Mouse (Mus musculus): ENCODE results near the gene G6pdx. TPM values are rescaled to one million over a fixed set of nuclear protein-coding genes. Genes with fewer than 3 reads are reported as not detected.
A peak's percentile ranks its signal among the peaks of the same experiment; 100 is the strongest.

G6pdx gene
- polyA plus RNA-seq, 1 experiment from 2014 or later: 54.0 TPM

DNA sequence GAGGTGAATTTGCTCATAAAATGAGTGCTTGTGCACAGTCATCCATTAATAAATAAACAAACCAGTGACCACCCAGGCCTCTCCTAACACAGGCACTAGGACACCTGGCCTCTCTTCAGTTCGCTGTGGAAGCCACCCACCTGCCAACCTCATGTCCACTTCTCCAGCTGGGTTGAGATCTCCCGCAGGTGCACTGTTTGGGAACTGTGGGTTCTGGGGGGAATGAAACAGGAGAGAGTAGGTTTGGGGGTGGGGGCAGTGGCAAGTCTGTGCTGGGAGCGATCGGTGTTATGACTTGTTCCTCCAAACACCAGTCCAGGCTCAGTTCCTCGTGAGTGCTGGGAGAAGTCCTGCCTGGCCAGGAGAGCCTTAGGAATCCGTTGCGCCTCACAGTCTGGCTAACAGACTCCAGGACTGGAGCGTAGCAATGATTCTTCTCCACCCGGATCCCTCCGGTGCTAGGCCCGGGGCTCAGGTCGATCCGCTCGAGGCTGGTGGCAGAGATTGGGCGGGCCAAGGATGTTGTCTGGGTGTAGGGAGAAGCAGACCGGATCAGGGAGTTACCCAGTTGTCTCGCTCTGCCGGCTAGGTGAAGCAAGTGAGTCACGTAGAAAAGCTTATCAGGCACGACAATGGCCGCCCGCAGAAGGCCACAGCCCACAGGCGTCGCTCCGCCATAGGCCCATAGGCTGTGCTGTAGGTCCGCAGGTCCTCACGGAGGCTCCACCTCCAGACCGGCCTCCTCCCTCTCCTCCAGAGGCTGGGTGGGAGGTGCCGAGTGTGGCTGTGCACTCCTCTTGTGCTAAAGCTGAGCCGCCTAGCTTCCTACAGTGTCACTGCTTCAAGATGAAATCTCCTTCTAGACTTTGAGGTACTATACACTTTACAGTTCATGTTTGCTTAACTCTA is 36.2 kb downstream of the G6pdx start, which contains the start of the genes Fam3a and Ikbkg:
Fam3a (minus strand) TSS at position 738 of the 909 bp plus-strand sequence.
Ikbkg (plus strand) TSS at position 756 of the 909 bp plus-strand sequence.
- peaks cover 16% of the 10 kb centered on the region; the same call in 1 of the 2 replicates for H3K4me1 ChIP-seq (replicated peaks)
- no peaks in the 10 kb centered on the region for H3K9me3 ChIP-seq
- H3K9ac ChIP-seq: peak within 1 kb of the TSS; percentile 79
- peak within 1 kb of the TSS; percentile 88 for H3K27ac ChIP-seq (replicated peaks)
- H3K4me2 ChIP-seq: peak within 1 kb of the TSS; percentile 64
- H3K27me3 ChIP-seq: no peaks in the 10 kb centered on the region
- 22% methylated on average over 30 of the region's 30 CpGs for WGBS
- peak; percentile 100 for ATAC-seq (ENCODE audit: low read depth)
- peak within 1 kb of the TSS; percentile 51 for H3K4me3 ChIP-seq
- no peaks in the 10 kb centered on the region for H3K36me3 ChIP-seq

DNA sequence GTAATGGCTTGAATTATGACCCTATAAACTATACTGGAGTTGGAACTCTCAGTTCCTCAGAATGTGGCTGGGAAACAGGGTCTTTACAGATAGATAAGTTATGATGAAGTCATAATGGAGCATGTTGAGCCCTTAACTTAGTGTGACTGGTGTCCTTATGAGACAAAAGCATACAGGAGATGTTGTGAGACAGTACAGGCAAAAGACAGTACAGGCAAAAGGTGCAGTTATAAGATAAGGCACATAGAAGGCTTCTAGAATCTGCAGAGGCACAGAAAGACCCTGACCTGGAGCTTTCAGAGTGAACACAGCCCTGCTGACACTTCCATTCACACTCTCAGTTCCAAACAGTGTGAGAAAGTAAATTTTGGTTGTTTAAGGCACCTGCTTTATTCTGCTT is 40.8 kb downstream of the G6pdx start:
- H3K4me2 ChIP-seq: no peak overlapping the region
- H3K9ac ChIP-seq: no peak overlapping the region
- no peaks in the 10 kb centered on the region for H3K9me3 ChIP-seq
- no peak overlapping the region for H3K27ac ChIP-seq (replicated peaks)
- H3K4me3 ChIP-seq: no peak overlapping the region
- H3K36me3 ChIP-seq: 0 out of 2 replicates have a peak, but pooled peaks cover 17% of the 10 kb centered on the region
- ATAC-seq (ENCODE audit: low read depth): no peak
- no peaks in the 10 kb centered on the region for H3K27me3 ChIP-seq
- peaks cover 12% of the 10 kb centered on the region; the same call in 1 of the 2 replicates for H3K4me1 ChIP-seq (replicated peaks)

GRCm38 (mm10) chrX:74384451-74384850 is 44.5 kb downstream of the G6pdx start:
- Histone ChIP-seq H3K27ac (replicated peaks) (no peak overlapping the region), H3K27me3 (no peaks in the 10 kb centered on the region), H3K4me2 (no peak overlapping the region), H3K4me1 (replicated peaks) (no peaks in the 10 kb centered on the region), H3K9me3 (no peaks in the 10 kb centered on the region), H3K4me3 (no peak overlapping the region), H3K36me3 (0 out of 2 replicates have a peak, but pooled peaks cover 17% of the 10 kb centered on the region), H3K9ac (no peak overlapping the region)
- 90% methylated on average over 2 of the region's 2 CpGs for WGBS
- ATAC-seq (ENCODE audit: low read depth): no peak

DNA sequence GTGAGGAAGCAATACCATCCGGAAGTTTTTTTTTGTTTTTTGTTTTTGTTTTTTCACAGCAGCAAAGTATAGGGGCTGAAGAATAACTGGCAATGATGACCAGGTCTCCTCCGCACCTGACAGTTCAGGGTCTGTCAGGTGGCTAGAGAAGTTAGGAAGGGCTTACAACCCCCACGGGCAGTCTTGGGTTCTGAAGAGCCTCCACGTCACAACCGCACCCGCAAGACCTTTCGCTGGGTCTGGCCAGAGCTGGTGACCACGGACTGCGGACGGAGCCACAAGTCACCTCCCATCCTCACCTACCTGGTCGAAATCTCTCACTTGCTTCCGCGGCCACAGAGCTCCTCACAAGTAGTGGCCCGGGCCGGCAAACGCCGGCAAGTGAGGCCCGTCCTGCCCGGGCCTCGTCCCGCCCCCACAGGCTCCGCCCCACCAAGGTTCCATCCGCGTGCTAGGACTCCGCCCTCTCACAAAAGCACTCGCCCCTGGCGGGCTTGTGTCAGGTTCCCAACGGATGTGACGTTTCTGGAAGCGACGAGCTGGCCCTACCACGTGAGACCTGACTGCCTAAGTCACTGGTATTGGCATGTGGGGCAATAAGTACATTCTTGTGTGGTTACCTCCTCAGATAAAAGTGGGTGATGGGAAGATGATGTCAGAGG is 56.0 kb downstream of the G6pdx start, which contains the start of the genes Ubl4a and Slc10a3:
Ubl4a (minus strand) TSS at position 331 of the 662 bp plus-strand sequence.
Slc10a3 (minus strand) TSS at position 462 of the 662 bp plus-strand sequence.
- H3K4me2 ChIP-seq: peak within 1 kb of the TSS; percentile 62
- 0 out of 2 replicates have a peak, but pooled peaks cover 6% of the 10 kb centered on the region for H3K36me3 ChIP-seq
- no peaks in the 10 kb centered on the region for H3K27me3 ChIP-seq
- H3K4me1 ChIP-seq (replicated peaks): peaks cover 7% of the 10 kb centered on the region; the same call in 1 of the 2 replicates
- ATAC-seq (ENCODE audit: low read depth): peak; percentile 88
- no peak within 1 kb of the TSS for H3K27ac ChIP-seq (replicated peaks)
- H3K9me3 ChIP-seq: no peaks in the 10 kb centered on the region
- H3K4me3 ChIP-seq: peak within 1 kb of the TSS; percentile 45
- H3K9ac ChIP-seq: peak within 1 kb of the TSS; percentile 67
- 24% methylated on average over 32 of the region's 32 CpGs for WGBS

DNA sequence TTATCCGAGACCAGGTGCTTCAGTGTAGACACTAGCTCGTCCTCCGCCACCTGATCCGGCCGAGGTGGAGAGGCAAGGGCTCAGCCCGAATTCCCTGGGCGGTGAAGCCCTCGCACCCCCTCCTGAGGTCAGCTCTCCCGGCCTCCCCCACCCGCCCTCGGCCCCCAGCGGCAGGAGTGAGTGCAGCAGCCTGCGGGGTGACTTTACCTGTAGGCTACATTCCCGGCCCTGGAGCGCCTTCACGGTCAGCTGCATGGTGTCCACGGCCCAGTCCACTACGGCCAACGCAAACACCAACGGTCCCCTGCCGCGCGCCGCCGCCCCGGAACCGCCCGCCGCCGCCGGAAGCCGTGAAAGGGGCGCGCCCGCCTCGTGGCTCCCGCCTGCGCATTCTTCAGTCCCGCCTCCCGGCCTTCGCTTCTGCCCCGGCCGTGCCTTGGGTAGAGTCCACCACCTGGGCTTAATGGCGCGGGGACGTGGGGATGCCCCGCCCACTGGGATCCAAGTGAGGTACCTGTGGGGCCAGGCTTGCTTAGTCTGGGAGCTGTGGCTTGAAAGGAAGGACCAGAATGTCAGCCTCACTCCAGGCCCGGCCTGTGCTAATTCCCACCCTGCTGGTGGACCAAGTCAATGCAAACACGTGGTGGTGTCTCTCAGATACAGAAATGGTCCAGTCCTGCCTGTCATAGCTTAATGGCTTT is 60.6 kb downstream of the G6pdx start:
- Histone ChIP-seq H3K9me3 (no peaks in the 10 kb centered on the region), H3K27me3 (no peaks in the 10 kb centered on the region), H3K36me3 (0 out of 2 replicates have a peak, but pooled peaks cover 6% of the 10 kb centered on the region), H3K27ac (replicated peaks) (peak overlapping the region; percentile 83), H3K4me2 (peak overlapping the region; percentile 67), H3K4me1 (replicated peaks) (peaks cover 19% of the 10 kb centered on the region), H3K4me3 (peak overlapping the region; percentile 58), H3K9ac (peak overlapping the region; percentile 86)
- 17% methylated on average over 32 of the region's 49 CpGs for WGBS
- peak; percentile 84 for ATAC-seq (ENCODE audit: low read depth)

DNA sequence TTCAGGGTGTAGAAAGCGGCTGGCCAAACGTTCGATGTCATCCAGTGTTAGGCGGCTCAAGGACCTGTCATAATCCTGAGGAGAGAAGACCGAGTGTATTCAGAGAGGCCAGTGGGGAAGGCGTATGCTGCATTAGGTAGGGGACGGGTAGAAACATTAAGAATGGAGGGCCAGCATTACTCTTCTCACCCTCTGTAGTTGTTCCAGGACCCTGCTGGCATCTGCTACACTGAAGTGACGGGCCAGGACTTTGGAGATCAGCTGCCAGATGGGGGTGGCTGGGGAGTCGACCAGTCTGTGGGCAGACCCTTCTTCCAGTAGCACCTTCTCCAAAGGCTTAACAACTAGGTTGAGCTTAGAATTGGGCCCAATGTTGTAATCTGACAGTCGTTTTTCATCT is 61.5 kb downstream of the G6pdx start:
- peak overlapping the region; percentile 86 for H3K9ac ChIP-seq
- H3K36me3 ChIP-seq: 0 out of 2 replicates have a peak, but pooled peaks cover 6% of the 10 kb centered on the region
- 0 out of 2 replicates have a peak, but pooled peaks have one; percentile 11 for ATAC-seq (ENCODE audit: low read depth)
- H3K27me3 ChIP-seq: no peaks in the 10 kb centered on the region
- H3K4me1 ChIP-seq (replicated peaks): peaks cover 16% of the 10 kb centered on the region
- H3K27ac ChIP-seq (replicated peaks): no peak overlapping the region
- peak overlapping the region; percentile 58 for H3K4me3 ChIP-seq
- WGBS: 73% methylated on average over 10 of the region's 10 CpGs
- peak overlapping the region; percentile 67 for H3K4me2 ChIP-seq
- no peaks in the 10 kb centered on the region for H3K9me3 ChIP-seq

Other genes starting within 250 kb of the G6pdx start
- gene Flna, start 179.4 kb downstream of the G6pdx start, polyA plus RNA-seq (2015; fragmentation: Nextera tagmentation; extraction: Ambion mirVana): 90.3 and 102 TPM in 2 replicates
- gene Emd, start 174.5 kb downstream of the G6pdx start, polyA plus RNA-seq (2015; fragmentation: Nextera tagmentation; extraction: Ambion mirVana): 16.3 and 16.6 TPM in 2 replicates
- 582 and 609 TPM in 2 replicates for gene Rpl10, start 158.4 kb downstream of the G6pdx start, polyA plus RNA-seq (2015; fragmentation: Nextera tagmentation; extraction: Ambion mirVana)
- gene Taz, start 147.3 kb downstream of the G6pdx start, polyA plus RNA-seq (2015; fragmentation: Nextera tagmentation; extraction: Ambion mirVana): 80.2 and 86.0 TPM in 2 replicates
- gene Dnase1l1, start 146.9 kb downstream of the G6pdx start, polyA plus RNA-seq (2015; fragmentation: Nextera tagmentation; extraction: Ambion mirVana): 3.4 and 4.5 TPM in 2 replicates
- gene Atp6ap1, start 132.1 kb downstream of the G6pdx start, polyA plus RNA-seq (2015; fragmentation: Nextera tagmentation; extraction: Ambion mirVana): 215 and 225 TPM in 2 replicates
- 915 and 943 TPM in 2 replicates for gene Gdi1, start 124.2 kb downstream of the G6pdx start, polyA plus RNA-seq (2015; fragmentation: Nextera tagmentation; extraction: Ambion mirVana)
- 54.7 and 59.9 TPM in 2 replicates for gene Fam50a, start 116.2 kb downstream of the G6pdx start, polyA plus RNA-seq (2015; fragmentation: Nextera tagmentation; extraction: Ambion mirVana)
- gene Plxna3, start 100.1 kb downstream of the G6pdx start, polyA plus RNA-seq (2015; fragmentation: Nextera tagmentation; extraction: Ambion mirVana): 48.2 and 48.3 TPM in 2 replicates
- gene Lage3, start 75.6 kb downstream of the G6pdx start, polyA plus RNA-seq (2015; fragmentation: Nextera tagmentation; extraction: Ambion mirVana): 70.6 and 80.4 TPM in 2 replicates
- 63.6 and 66.3 TPM in 2 replicates for gene Ubl4a, start 56.0 kb downstream of the G6pdx start, polyA plus RNA-seq (2015; fragmentation: Nextera tagmentation; extraction: Ambion mirVana)
- 6.8 and 8.4 TPM in 2 replicates for gene Slc10a3, start 55.8 kb downstream of the G6pdx start, polyA plus RNA-seq (2015; fragmentation: Nextera tagmentation; extraction: Ambion mirVana)
- 32.0 and 34.4 TPM in 2 replicates for gene Fam3a, start 35.9 kb downstream of the G6pdx start, polyA plus RNA-seq (2015; fragmentation: Nextera tagmentation; extraction: Ambion mirVana)
- gene Ikbkg, start 35.9 kb downstream of the G6pdx start, polyA plus RNA-seq (2015; fragmentation: Nextera tagmentation; extraction: Ambion mirVana): 16.7 and 16.8 TPM in 2 replicates
- gene Gm6880, start 52.2 kb upstream of the G6pdx start, polyA plus RNA-seq (2015; fragmentation: Nextera tagmentation; extraction: Ambion mirVana): 0.52 TPM in 1 of 2 replicates, not detected in the other
- gene Olfr1326-ps1, start 145.7 kb upstream of the G6pdx start, polyA plus RNA-seq (2015; fragmentation: Nextera tagmentation; extraction: Ambion mirVana): not detected in 2 replicates
- gene Olfr1325, start 163.5 kb upstream of the G6pdx start, polyA plus RNA-seq (2015; fragmentation: Nextera tagmentation; extraction: Ambion mirVana): not detected in 2 replicates
- 0.11 TPM in 1 of 2 replicates, not detected in the other for gene Gm5640, start 216.4 kb upstream of the G6pdx start, polyA plus RNA-seq (2015; fragmentation: Nextera tagmentation; extraction: Ambion mirVana)